Mouse (Mus musculus) left cerebral cortex, postnatal 14 days (tissue): Measurements from ENCODE around the gene Ppargc1a. TPM values are rescaled to one million over a fixed set of nuclear protein-coding genes. Genes with fewer than 3 reads are reported as not detected.

ENCODE experiments used
- DNase-seq, 2 experiments: peaks; one replicate each; pipeline ENCODE4 v3.0.0; 2021 to 2022; ENCODE audit warnings: low spot score in 2 of 2, mixed read lengths in 1 of 2
- intact Hi-C: fragments of 180-260 bp; cut with DNase I; formaldehyde crosslinking; loops from one replicate; pipeline ENCODE4 v1.15.1; 2025
- long read RNA-seq, 2 experiments: library from polyadenylated mRNA; stranded (forward); transcript quantifications; one replicate each; pipeline ENCODE4 v2.0.0; 2021
- total RNA-seq, 2 experiments: library from RNA; stranded (reverse); gene quantifications; 2 replicates each; pipeline ENCODE4 v1.2.3; 2021

The Ppargc1a gene
- 10 to 100 TPM; 45.7 to 48.2 TPM for total RNA-seq
- long read RNA-seq, experiment 1, full-length matches to known transcripts, result 2 of 11 reads
- long read RNA-seq, experiment 1, partial matches to known transcripts, result 6 of 11 reads
- long read RNA-seq, experiment 1, other reads (novel, unspliced or antisense), result 3 of 11 reads
- long read RNA-seq, experiment 2, full-length matches to known transcripts, result 1 of 12 reads
- long read RNA-seq, experiment 2, partial matches to known transcripts, result 7 of 12 reads
- long read RNA-seq, experiment 2, other reads (novel, unspliced or antisense), result 4 of 12 reads

DNA sequence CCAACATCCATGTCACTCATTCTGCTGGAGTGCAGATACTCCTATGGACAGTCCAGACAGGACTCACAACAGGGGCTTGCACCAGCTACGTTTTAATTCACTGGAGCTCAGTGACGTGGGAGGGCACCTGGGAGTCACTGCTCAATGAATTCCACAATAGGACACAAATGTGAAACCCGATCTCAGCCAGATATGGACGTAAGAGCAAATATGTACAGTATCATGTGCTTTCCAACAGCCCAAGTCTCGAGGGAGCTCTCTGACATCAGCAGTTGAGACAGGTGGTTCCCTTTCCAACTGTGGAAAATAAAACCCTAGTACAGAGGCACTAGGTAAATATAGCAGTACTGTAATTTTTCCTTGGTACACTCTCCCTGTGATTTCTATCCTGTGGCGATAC lies at the start of gene Ppargc1a:
Gene Ppargc1a, minus strand, starts transcription at position 68 of the 400 bp plus-strand sequence.
- intact Hi-C loops, result no loop called here

DNA sequence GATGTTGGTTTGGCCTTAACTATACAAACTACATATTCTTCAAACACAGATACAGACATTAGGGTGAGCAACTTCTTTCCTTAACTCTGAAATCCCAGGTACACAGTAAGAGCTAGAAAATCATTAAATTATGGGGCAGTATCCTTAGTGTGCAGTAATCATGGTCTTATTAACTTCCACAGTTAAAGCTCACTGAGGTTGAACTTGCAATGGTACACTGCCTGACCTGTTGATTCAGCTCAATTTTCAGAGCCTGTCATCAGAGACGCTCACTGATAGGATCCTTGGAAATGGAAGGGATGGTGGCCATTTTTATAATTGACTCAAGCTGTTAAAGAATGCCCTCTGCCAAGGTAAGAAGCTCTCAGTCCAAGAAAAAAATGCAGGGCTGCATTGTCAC lies 49.4 kb upstream of the Ppargc1a start:
- no peak for DNase-seq
- intact Hi-C loops, result no loop called here

More for the DNA sequence above, at the start of gene Ppargc1a:
- DNase-seq, result no peak

DNA sequence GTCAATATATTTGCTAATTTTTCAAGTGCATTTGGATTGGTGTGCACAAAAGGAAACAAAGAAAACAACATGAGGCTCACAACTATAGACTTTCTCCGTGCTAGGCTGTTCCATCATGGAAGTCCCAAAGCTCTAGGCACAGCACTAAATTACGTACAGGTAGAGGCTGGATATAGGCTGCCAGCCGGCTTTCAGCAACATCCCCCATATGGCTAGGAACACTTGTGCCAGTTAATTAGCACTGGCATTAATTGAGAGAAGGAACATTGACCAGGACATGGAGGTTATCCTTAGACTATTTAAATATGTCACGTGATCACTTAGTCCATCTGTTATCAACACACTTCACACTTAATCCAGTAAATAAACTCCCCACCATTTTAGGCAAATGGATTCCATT lies 44.5 kb upstream of the Ppargc1a start:
- intact Hi-C loops, result no loop called here
- no peak for DNase-seq

- intact Hi-C loops, result no loop called here
- DNase-seq, result no peak
Measured at GRCm38 (mm10) chr5:51607686-51608480, 40.4 kb upstream of the Ppargc1a start.

DNA sequence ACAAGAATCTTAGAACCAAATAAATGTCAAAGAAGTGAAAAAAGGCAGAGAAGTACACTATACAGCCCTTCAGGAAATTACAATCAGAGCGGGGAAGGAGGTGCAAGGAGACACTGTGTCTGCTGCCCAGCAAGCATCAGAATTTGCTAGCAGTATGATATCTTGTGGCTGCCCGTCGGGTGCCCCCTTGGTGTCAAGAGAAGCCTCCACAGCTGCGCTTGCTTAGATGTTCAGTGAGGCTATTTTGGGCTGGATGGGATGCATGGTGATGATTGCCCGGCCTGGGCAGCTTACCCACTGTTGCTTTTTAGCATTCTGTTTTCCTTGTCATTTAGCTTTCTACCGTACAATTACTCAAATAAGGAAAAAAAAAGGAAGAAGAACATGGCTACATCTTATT lies 32.0 kb upstream of the Ppargc1a start:
- intact Hi-C loops, result no loop called here
- DNase-seq, result no peak

- intact Hi-C loops, result no loop called here
- DNase-seq, result no peak
Measured at GRCm38 (mm10) chr5:51595644-51596043, 28.1 kb upstream of the Ppargc1a start.

GRCm38 (mm10) chr5:51592206-51592605 lies 24.7 kb upstream of the Ppargc1a start:
- intact Hi-C loops, result no loop called here
- DNase-seq, result no peak

DNA sequence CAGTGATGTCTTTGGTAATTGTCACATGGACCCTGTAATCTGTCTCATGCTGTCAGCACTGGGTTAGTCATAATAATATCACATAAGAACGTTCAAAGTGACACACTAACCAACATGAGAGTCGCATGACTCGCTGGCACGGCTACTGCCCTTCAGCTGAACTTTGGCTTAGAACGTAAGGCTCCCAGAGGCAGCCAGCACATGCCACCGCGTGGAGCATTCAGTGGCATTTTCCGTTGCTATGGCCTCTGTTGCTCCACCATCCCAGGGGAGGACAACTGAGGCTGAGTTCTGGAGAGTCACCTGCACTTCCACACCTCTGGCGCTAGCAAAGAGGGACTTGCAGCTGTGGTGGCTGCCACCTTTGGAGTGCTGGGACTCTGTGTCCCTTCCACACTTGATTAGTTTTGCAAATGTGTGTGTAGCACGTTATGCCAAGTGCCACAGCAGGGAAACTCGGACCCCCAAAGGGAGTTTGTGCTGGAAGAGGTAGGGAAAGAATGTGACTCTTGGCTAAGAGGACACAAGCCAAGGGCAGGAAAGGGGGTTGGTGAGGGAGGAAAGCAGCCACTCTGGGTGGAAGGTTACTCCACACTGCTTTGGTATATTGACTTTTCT lies 24.1 kb upstream of the Ppargc1a start:
- no peak for DNase-seq
- intact Hi-C loops, result no loop called here

- no peak for DNase-seq
- intact Hi-C loops, result no loop called here
Measured at GRCm38 (mm10) chr5:51586187-51586586, 18.7 kb upstream of the Ppargc1a start.

- intact Hi-C loops, result no loop called here
- DNase-seq, result no peak
Measured at GRCm38 (mm10) chr5:51584987-51585386, 17.5 kb upstream of the Ppargc1a start.

GRCm38 (mm10) chr5:51584186-51584585 lies 16.7 kb upstream of the Ppargc1a start:
- intact Hi-C loops, result no loop called here

DNA sequence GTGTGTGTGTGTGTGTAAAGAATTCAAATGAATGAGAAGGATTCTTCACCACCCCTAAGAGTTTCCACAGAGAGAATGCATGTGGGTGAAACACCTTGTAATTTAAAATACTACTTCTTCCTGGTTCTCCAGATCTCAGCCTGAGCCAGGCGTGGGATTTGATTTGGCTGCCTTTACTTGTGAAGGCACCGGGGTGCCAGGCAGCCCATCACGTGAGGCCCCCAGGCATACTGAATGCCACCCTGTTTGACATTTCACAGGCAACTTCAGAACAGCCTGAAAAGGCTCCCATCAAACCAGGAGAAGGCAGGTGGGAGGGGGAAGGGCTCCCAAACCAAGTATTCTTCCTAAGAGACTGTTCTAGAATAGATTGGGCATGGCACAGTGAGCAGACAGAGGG lies 16.1 kb upstream of the Ppargc1a start:
- peak in 1 of 2 experiments; percentile 45 for DNase-seq
- intact Hi-C loops, result no loop called here

More at GRCm38 (mm10) chr5:51584186-51584585, 16.7 kb upstream of the Ppargc1a start:
- no peak for DNase-seq

- DNase-seq, result no peak
- intact Hi-C loops, result no loop called here
Measured at GRCm38 (mm10) chr5:51583030-51583429, 15.5 kb upstream of the Ppargc1a start.

DNA sequence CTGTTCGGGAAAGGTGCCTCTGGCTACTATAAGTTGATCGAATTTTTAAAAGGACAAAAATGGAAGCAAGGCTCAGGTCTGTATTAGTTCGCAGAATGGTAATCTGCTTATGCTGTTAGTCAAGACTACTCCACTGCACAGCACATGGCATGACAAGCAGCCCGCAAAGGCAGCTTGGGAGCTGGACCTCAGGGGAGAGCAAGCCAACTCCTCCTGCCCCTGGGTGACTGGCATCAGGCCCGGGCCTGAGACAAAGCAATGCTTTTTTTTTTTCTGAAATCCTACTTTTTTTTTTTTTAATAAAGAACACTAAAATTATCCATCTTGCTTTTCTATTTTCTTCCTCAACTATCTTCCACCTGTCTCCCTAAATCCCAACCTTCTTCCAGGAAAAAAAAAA lies 15.1 kb upstream of the Ppargc1a start:
- intact Hi-C loops, result no loop called here
- DNase-seq, result no peak

DNA sequence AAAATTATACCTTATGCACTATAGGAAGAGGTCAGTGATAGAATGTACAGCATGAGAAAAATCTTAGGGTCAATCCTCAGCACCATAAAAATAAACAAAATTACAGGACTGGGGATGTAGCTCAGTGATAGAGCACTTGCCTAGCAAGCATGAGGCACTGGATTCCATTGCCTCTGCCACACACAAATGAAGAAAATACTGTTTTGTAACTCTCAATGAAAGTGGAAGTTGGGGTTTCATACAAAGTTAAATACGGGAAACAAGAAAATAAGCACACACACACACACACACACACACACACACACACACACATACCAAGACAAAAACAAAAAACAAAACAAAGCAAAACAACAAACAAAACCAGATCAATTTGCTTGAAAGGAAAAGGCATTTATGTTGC lies 10.1 kb upstream of the Ppargc1a start:
- intact Hi-C loops, result no loop called here
- DNase-seq, result no peak

GRCm38 (mm10) chr5:51573770-51574169 lies 6.2 kb upstream of the Ppargc1a start:
- DNase-seq, result no peak
- intact Hi-C loops, result no loop called here

GRCm38 (mm10) chr5:51568198-51568690 lies 718 bp upstream of the Ppargc1a start:
- DNase-seq, result peak; percentile 51 to 81
- intact Hi-C loops, result no loop called here

DNA sequence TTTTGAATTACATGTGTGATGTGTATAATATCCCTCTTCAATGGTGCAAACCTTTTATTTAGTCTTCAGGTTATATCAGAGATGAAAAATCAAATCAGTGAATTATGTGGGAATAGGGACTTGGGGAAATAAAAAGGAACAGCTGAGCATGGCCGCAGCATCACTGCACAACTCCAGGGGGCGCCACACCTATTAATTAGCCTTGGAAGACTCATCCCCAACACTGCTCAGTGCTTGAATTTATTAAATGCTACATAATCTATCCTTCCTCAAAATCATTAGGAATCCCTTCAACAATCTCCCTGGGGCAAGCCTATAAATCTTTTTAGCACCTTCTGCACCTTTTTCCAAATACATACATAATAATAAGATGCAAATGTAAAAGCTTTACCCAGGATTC lies 1.9 kb downstream of the Ppargc1a start:
- intact Hi-C loops, result no loop called here
- DNase-seq, result no peak

DNA sequence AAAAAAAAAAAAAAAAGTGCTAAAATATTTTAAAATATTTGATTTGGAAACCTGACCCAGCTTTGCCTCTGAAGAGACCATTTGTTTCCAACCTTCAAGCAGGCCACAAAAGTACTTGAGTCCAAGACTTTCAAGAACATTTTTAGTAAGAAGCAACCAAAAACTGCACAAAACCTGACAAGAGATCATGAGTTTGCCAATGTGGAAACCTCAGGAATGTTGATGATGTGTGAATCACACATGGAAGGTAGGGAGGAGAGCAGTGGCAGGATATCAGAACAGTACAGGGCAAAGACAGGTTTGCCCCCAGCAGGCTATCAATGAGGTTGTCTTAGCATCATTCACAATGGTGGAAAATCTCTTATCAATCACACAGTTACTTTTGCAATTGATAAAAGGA lies 2.5 kb downstream of the Ppargc1a start:
- no peak for DNase-seq
- intact Hi-C loops, result no loop called here

- no peak for DNase-seq
- intact Hi-C loops, result no loop called here
Measured at GRCm38 (mm10) chr5:51563574-51563973, 4.0 kb downstream of the Ppargc1a start.
